Mouse (Mus musculus) midbrain, embryonic 11.5 days (tissue): ENCODE results near the gene Col4a3. TPM values are rescaled to one million over a fixed set of nuclear protein-coding genes. Genes with fewer than 3 reads are reported as not detected.

Source experiments
- ATAC-seq: fragments of 200-750 bp; cut with Nextera tagmentation; 2 replicates; pipeline ENCODE4 v1.8.0; 2017; ENCODE audit warnings: moderate TSS enrichment, moderate library complexity; ENCODE audit not compliant: low FRiP score
- DNase-seq: peaks from one replicate; pipeline ENCODE4 v3.0.0; 2015; ENCODE audit warnings: low spot score; ENCODE audit errors: missing footprints
- H3K27ac ChIP-seq: fragments of 300-500 bp; sonication (generic); 2 replicates; pipeline ENCODE4 v1.5.1; 2014; ENCODE audit warnings: low read depth, low read length
- H3K27me3 ChIP-seq: fragments of 300-500 bp; sonication (generic); 2 replicates; pipeline ENCODE4 v1.6.1; 2014; ENCODE audit warnings: mild to moderate bottlenecking, low read length, moderate library complexity, mixed read lengths; ENCODE audit not compliant: control insufficient read depth, insufficient read depth
- H3K36me3 ChIP-seq: fragments of 300-500 bp; sonication (generic); 2 replicates; pipeline ENCODE4 v1.6.1; 2014; ENCODE audit warnings: mild to moderate bottlenecking, low read length, moderate library complexity, mixed read lengths; ENCODE audit not compliant: control insufficient read depth, insufficient read depth
- H3K4me1 ChIP-seq: fragments of 300-500 bp; sonication (generic); 2 replicates; pipeline ENCODE4 v1.6.1; 2014; ENCODE audit warnings: low read length; ENCODE audit not compliant: control insufficient read depth, insufficient read depth
- H3K4me2 ChIP-seq: fragments of 300-500 bp; sonication (generic); 2 replicates; pipeline ENCODE4 v1.6.1; 2014; ENCODE audit warnings: mild to moderate bottlenecking, moderate library complexity
- H3K4me3 ChIP-seq: fragments of 300-500 bp; sonication (generic); 2 replicates; pipeline ENCODE4 v1.5.1; 2014; ENCODE audit warnings: low read depth, low read length
- H3K9ac ChIP-seq: fragments of 300-500 bp; sonication (generic); 2 replicates; pipeline ENCODE4 v1.6.1; 2014; ENCODE audit warnings: low read length
- H3K9me3 ChIP-seq: fragments of 300-500 bp; sonication (generic); 2 replicates; pipeline ENCODE4 v1.6.1; 2016; ENCODE audit warnings: low read length; ENCODE audit not compliant: control insufficient read depth
- WGBS: fragments of 180-500 bp; shearing (Covaris S2); extraction: QIAGEN DNeasy Blood & Tissue Kit; methylation state at CpG from one replicate; pipeline ENCODE4 v1.1.7; 2014; 5-methylcytosine and 5-hydroxymethylcytosine counted together
- polyA plus RNA-seq: library from polyadenylated mRNA; unstranded; fragments of >200 nt; fragmentation: Nextera tagmentation; extraction: Ambion mirVana; gene quantifications from 2 replicates; pipeline ENCODE4 v1.2.1, GENCODE M21; 2014

Col4a3 gene
- polyA plus RNA-seq, 1 experiment from 2014 or later = 0.10 TPM

GRCm38 (mm10) chr1:82766227-82766626, 179.5 kb downstream of the Col4a3 start:
- Histone ChIP-seq H3K4me3 (no peak overlapping the region), H3K9ac (no peak overlapping the region), H3K9me3 (no peaks in the 10 kb centered on the region), H3K36me3 (peaks cover 2% of the 10 kb centered on the region; the same call in 1 of the 2 replicates), H3K27me3 (no peaks in the 10 kb centered on the region), H3K27ac (no peak overlapping the region), H3K4me1 (no peaks in the 10 kb centered on the region), H3K4me2 (no peak overlapping the region)
- DNase-seq = no peak
- WGBS = 75% methylated on average over 1 of the region's 1 CpGs
- ATAC-seq = no peak

- ATAC-seq = no peak
Observed at GRCm38 (mm10) chr1:82766641-82767040, 179.9 kb downstream of the Col4a3 start.

GRCm38 (mm10) chr1:82768269-82768668, 181.5 kb downstream of the Col4a3 start, which contains the start of gene Tm4sf20:
Gene Tm4sf20 (minus strand): TSS chr1:82768461.
- no peaks in the 10 kb centered on the region for H3K27me3 ChIP-seq
- DNase-seq = no peak
- no peaks in the 10 kb centered on the region for H3K36me3 ChIP-seq
- H3K4me1 ChIP-seq = no peaks in the 10 kb centered on the region
- H3K4me2 ChIP-seq = no peak within 1 kb of the TSS
- WGBS = 77% methylated on average over 5 of the region's 5 CpGs
- no peak within 1 kb of the TSS for H3K9ac ChIP-seq
- no peak within 1 kb of the TSS for H3K27ac ChIP-seq
- no peak for ATAC-seq
- no peak within 1 kb of the TSS for H3K4me3 ChIP-seq
- no peaks in the 10 kb centered on the region for H3K9me3 ChIP-seq

More at GRCm38 (mm10) chr1:82766641-82767040, 179.9 kb downstream of the Col4a3 start:
- no peaks in the 10 kb centered on the region for H3K4me1 ChIP-seq
- H3K4me3 ChIP-seq = no peak overlapping the region
- H3K4me2 ChIP-seq = no peak overlapping the region
- H3K27me3 ChIP-seq = no peaks in the 10 kb centered on the region
- WGBS = 87% methylated on average over 4 of the region's 4 CpGs
- H3K27ac ChIP-seq = no peak overlapping the region
- no peak for DNase-seq
- H3K36me3 ChIP-seq = peaks cover 1% of the 10 kb centered on the region; the same call in 1 of the 2 replicates
- H3K9me3 ChIP-seq = no peaks in the 10 kb centered on the region
- H3K9ac ChIP-seq = no peak overlapping the region

DNA sequence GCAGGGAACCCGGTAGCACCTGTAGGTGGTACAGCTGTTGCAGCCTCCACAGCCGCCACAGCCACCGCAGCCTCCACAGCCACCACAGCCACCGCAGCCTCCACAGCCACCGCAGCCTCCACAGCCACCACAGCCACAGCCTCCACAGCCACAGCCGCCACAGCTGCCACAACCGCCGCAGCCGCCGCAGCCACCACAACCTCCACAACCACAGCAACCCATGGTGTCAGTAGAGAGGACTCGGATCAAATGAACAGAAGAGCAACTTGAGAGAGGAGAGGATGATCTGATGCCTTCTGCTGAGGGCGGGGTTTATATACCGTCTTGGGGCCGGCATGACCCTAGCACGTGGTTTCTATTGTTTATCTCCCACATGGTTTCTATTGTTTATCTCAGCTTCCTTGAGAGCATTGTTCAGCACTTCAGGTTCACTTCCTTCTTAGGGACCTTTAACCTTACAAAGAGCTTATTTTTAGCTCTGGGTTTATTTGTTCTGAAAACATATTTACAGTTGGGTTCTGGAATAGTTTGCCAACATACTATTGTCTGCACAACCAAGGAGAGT, 184.4 kb downstream of the Col4a3 start, which contains the start of gene Gm47791:
Gene Gm47791 (minus strand): TSS at position 222 of the 565 bp plus-strand sequence.
- Histone ChIP-seq H3K36me3 (no peaks in the 10 kb centered on the region), H3K4me3 (no peak within 1 kb of the TSS), H3K27me3 (no peaks in the 10 kb centered on the region), H3K9ac (no peak within 1 kb of the TSS), H3K4me2 (no peak within 1 kb of the TSS), H3K4me1 (no peaks in the 10 kb centered on the region), H3K9me3 (no peaks in the 10 kb centered on the region), H3K27ac (no peak within 1 kb of the TSS)
- DNase-seq = no peak
- 84% methylated on average over 15 of the region's 15 CpGs for WGBS
- ATAC-seq = no peak

Other genes starting within 250 kb of the Col4a3 start
- gene Col4a4, start 72 bp upstream of the Col4a3 start, polyA plus RNA-seq = 0.04 and 0.07 TPM in 2 replicates
- 288 and 298 TPM in 2 replicates for gene Mff, start 138.0 kb downstream of the Col4a3 start, polyA plus RNA-seq
- gene Tm4sf20, start 181.5 kb downstream of the Col4a3 start, polyA plus RNA-seq = 0.08 TPM in 1 of 2 replicates, not detected in the other
- not detected in 2 replicates for gene Gm47791, start 184.3 kb downstream of the Col4a3 start, polyA plus RNA-seq